Mouse (Mus musculus) layer of hippocampus, postnatal 25 days (tissue): Measurements from ENCODE around the gene Zcchc14. TPM values are rescaled to one million over a fixed set of nuclear protein-coding genes. Genes with fewer than 3 reads are reported as not detected.
"Not testable (repeated sequence)": the region's sequence is repeated elsewhere in the genome, so short reads cannot be mapped to it uniquely, and the experiment has no call there.

Source experiments
- DNase-seq, 2 experiments: peaks; one replicate each; pipeline ENCODE4 v3.0.0; 2022; ENCODE audit warnings: mixed read lengths in 2 of 2, low spot score in 1 of 2; ENCODE audit errors: extremely low spot score in 1 of 2
- total RNA-seq, 2 experiments: library from RNA; stranded (reverse); gene quantifications; 2 replicates each; pipeline ENCODE4 v1.2.3; 2021

Zcchc14 gene
- total RNA-seq, 2 experiments from 2014 or later, result 79.7 to 88.2 TPM

DNA sequence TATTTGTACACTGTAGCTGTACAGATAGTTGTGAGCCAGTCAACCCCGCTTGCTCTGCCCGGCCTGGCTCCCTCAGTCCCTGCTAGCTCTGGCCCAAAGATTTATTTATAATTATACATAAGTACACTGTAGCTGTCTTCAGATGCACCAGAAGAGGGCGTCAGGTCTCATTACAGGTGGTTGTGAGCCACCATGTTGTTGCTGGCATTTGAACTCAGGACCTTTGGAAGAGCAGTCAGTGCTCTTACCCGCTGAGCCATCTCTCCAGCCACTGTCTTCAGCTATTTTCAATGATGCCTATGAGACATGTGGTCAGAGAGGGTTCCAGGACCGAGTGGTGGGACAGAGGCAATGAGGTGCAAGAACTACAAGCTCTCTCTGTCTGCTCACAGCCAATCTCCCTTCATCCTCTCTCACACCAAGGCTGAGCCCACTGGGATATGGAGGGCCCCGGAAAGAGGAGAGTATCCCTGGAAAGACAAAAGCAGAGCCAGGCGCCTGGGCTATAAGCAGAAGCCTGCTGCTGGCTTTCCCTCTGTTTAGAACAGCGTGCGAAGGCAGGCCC lies 15.3 kb upstream of the Zcchc14 start:
- DNase-seq, result not testable (repeated sequence)

DNA sequence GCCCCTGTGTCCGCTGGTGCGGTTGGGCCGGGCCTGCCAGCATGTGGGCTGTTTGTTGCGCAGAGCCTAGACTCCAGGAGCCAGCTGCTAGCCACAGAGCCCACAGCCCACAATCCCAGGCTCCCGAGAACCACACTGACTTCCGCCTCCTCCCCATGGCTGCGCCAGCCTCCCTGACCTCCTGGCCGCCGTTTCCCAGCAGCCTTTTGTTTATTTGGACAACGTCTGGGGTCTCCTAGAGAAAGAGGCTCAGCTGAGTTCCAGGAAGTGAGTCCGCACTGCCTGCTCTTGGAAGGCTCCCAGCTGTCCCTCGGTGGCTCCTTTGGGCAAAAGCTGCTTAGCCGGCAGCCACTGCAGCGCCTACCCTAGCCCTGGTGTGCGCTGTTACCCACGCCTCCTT lies 12.6 kb upstream of the Zcchc14 start:
- no peak for DNase-seq

DNA sequence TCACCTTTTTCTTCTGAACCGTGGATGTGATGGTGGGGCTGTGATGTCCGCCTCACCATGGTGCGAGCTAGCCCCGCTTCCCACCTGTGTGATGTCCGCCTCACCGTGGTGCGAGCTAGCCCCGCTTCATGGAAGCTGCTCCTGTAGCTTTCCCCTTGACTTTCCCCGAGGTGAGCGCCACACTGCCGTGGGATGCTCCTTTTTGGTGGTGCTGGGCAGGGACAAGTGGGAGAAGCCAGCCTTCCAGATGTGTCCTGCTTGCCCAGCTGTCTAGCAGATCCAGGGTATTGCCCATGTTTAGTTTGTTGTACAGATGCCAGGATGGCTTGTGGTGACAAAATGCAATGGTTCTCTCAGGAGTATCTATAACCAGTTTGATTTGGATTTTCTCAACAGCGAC lies 10.4 kb upstream of the Zcchc14 start:
- DNase-seq, result no peak

DNA sequence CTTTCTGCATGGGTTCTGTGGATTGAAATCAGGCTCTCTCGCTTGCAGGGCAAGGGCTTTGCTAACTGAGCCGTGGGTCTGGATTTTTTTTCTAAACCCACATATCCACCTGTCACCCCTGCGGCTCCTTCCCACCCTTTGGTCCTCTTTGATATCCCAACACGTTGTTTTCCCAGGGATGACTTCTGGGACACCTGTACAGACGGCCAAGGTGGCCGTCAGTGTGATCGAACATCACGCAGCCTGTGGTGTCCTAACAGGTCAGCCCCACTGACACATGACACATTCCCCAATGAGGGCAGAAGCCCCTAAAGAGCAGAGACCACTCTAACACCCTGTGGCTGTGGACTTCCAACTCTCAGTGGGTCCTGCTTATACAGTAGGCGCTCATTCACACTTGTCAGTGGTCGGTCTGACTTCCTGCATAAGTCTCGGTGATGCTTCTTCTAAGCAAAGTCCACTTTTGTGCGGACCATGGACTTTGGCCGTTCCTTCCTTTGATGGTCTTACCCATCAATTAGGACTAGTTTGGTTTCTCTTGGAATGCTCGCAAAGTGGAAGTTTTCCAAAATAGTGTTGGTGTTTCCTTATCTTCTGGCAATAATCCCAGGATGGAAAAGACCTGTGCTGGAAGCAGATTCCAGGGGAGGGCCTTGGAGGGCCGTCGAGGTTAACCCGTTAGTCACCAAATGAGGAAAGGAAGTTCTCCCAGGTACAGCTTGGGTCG lies 9.1 kb upstream of the Zcchc14 start:
- DNase-seq, result no peak

DNA sequence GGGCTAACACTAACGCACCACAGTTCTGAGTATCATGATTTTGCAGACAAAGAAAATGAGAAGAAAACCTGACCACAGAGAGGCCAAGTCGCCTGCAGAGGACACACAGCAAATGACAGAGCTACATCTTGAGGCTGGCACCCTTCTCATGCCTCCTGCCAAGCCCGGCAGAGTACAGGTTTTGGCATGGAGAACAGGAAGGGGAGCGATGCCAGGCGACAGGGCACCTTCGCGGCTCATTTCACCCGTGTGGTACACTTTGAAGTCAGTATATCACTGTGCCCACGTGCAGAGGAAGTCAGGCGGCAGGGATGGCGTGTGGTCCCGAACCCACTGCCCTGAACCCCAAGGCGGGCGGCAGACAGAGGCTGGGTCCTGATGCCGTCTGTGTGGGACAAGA lies 7.9 kb upstream of the Zcchc14 start:
- DNase-seq, result no peak

GRCm38 (mm10) chr8:121654966-121655494 lies 2.3 kb upstream of the Zcchc14 start:
- no peak for DNase-seq

GRCm38 (mm10) chr8:121654131-121654530 lies 1.4 kb upstream of the Zcchc14 start:
- no peak for DNase-seq

GRCm38 (mm10) chr8:121653340-121654019 lies 779 bp upstream of the Zcchc14 start:
- no peak for DNase-seq

GRCm38 (mm10) chr8:121651874-121652361 lies 783 bp downstream of the Zcchc14 start:
- peak in 1 of 2 experiments; percentile 47 for DNase-seq

DNA sequence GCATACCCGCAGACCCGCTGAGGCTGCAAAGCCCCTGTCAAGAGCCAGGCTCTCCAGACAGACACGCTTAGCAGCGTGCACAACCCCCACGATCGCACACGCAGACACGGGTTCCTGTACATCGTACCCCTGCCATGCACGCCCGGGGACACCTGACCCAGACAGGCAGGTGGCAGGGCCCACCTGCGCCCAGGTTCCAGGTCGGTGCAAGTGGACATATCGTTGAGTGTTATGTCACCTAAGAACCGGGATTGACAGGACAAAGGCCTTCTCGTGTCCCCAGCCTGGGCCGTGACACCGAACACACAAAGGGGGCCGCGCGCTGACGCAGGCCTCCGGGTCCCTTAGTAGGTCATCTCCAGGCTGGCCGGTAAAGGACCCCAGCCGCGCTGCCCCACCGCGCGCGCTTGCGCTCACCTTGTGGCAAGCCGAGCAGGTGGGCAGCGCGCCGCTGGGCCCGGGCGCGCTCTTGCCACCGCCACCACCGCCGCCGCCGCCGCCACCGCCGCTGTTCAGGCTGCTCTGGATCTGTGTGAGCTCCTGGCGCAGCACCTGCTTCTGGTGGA lies 1.3 kb downstream of the Zcchc14 start:
- DNase-seq, result no peak

GRCm38 (mm10) chr8:121650389-121651307 lies 2.1 kb downstream of the Zcchc14 start:
- no peak for DNase-seq

GRCm38 (mm10) chr8:121649904-121650303 lies 2.8 kb downstream of the Zcchc14 start:
- DNase-seq, result no peak

DNA sequence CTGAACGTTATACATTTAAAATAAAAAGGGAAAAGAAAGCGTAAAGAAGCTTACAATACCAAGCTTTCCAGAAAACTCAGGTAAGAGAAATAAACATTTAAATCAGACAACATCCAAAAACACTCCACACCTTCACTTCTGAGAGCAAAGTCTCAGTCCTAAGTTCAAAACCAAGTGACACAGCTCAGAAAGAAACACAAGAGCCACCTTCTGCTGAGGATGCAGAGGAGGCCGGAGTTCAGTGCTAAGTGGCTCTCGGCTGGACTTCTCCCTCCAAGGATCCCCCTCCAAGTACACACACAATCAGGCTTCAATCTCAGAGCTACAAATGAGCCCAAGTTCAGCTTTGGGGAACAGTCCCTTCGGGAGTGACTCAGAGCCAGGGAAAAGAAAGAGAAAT lies 3.3 kb downstream of the Zcchc14 start:
- no peak for DNase-seq

DNA sequence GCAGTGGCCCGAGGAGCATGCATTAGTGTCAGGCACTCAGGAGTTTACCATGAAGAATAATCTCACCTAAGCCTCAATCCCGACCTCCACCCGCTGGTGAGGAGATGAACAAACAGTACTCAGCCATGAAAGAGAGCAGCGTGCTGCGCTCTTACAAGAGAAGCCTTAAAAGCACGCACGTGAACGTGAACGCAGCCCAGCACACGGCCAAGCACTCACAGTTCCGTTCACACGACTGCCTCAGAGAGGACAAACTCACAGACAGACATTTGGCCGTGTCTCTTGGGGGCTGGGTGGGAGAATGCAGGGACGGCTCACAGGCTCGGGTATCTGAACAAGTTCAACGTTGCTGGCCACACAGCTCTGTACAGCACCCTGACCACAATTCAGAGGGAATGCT lies 4.2 kb downstream of the Zcchc14 start:
- no peak for DNase-seq

DNA sequence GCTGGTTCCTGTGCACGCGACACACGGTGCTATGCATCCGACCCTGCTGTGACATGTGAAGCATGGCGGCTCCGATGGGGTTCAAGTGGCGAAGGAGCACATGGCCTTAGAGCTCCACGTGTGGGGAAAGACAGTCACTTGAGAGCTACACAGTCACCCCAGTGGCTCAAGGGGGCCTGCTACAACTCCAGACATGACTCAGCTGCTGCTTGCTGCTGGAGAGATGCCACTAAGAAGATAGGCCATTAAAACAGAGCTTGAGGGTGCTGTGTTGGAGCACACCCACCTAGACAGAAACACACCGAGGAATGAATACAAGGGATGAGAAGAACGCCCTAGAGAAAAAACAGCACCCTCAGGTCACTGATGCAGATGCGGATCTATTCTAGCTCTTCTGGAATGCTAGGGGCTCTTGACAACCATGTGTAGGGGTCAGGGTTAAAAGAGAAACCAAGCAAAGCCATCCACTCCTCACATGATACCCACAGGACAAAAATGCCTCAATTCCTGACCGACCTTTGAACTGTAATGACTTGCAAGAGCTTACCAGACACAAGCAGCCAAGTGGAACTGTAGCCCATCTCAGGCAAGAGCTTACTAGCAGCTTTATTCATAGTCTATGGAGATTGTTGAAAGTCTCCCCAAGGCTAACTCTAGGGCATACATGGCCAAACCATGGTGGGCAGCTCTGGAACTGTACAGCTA lies 5.0 kb downstream of the Zcchc14 start:
- DNase-seq, result no peak

DNA sequence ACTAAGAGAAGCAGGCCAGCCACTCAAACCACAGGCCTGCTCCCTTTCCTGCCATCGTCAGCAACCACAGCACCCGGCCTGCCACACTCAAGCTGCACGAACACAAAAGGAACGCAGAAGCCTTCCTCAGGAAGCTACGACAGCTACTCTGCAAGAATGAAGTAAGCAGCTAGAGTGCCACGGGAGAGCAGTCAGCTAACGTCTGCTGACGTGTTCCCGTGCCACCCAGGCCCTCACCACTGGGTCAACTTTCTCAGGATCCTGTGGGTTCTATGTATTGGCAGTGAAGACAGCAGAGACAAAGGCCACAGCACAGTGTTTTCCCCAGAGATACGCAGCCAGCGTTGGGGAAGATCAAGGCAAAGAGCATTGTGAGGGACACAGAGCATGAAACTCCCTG lies 9.3 kb downstream of the Zcchc14 start:
- DNase-seq, result no peak

- no peak for DNase-seq
Observed at GRCm38 (mm10) chr8:121642804-121643203, 9.9 kb downstream of the Zcchc14 start.

DNA sequence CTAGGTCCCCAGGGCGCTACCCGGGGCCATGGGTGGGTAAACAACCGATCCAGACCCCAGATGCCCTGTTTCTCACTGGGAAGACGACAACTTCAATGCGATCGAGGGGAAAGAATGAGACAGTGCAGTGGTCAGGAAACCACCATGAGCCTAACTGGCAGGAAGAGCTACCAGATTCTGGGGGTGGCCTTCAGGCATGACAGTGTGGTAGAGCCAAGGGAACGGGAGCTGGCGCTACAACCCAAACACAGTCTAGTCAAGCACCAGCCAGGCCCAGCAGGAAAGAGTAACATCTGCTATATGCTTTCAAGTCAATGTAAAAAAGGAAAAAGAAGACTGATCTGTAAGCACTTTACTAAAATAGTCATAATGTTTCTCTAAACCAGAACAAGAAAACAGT lies 16.5 kb downstream of the Zcchc14 start:
- no peak for DNase-seq

DNA sequence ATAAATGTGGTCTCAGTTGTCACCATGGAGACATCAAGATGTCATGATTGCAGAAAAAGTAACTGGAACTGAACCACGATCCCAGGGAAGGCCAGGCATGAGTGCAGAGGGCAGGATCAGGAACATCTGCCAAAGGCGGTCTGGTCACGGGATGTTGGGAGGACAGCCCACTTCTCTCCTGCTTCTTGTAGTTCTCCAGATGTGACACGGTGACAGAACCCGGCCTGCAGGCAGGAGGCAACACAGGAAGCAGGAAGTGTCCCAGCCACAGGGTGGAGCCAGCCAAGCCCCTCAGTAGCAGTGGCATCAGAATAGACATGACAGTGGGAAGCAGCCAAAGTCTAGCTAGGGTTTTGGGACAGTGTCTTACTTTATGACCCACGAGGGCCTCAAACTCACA lies 17.2 kb downstream of the Zcchc14 start:
- DNase-seq, result no peak
